Mouse (Mus musculus): ENCODE measurements around the gene Tprg.
A peak's percentile ranks its signal among the peaks of the same experiment; 100 is the strongest.

Tprg gene

DNA sequence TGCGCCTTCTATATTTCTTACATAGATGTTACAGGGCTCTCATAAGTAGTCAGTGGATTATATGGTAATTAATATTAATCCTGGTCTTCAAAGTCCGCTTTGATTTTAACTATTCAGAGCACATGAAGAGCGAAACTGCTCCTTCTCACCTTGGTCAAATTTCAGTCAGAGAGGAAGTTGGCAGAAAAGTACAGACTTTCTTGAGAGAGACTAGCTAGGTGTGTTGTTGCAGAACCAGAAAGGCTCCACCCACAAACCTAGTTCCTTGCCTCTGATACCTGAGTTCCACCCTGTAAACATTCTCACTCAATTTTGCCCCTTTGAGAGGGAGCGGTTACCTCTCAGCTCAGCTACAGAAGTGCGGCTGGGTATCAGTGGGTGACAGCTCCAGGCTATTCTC lies at the start of gene Tprg:
TSS of gene Tprg (plus strand) at position 301 of the 400 bp plus-strand sequence.
- no peak for DNase-seq (ENCODE audit: low read depth, low spot score)

DNA sequence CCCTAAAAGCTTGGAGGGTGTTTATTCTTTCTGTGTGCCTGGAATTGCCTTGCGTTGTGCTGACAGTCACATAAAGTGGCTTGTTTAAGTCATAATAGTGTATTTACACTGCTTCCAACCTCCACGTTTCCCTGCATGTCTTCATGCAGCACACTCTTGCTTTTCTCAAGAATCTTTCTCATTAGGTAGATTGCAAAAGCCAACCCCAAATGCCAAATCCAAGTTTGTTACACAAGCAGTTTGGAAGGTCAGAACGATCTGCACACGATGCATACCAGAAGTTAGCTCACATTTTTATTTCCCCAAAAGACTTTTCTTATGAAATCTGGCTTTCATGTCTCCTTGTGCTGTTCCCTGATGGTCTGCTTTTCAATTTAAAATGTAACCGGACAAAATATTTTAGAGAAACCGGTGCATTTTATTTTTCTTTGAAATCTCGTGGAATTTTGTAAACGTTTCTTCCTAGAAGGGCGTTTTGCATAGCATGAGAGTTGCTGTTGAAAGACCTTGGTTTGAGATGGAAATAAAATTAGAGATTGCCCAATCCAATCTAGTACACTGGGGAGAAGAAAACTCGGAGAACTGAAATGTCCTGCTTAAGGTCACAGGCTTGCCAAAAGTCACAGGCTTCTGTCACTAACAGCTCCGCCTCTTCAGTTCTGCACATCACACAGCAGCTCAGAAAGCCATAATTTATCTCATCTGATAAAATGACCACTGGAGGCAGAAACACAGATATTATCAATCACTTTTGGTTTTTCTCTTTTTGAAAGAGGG lies 48.2 kb upstream of the Tprg start:
- no peak for DNase-seq (ENCODE audit: low read depth, low spot score)

DNA sequence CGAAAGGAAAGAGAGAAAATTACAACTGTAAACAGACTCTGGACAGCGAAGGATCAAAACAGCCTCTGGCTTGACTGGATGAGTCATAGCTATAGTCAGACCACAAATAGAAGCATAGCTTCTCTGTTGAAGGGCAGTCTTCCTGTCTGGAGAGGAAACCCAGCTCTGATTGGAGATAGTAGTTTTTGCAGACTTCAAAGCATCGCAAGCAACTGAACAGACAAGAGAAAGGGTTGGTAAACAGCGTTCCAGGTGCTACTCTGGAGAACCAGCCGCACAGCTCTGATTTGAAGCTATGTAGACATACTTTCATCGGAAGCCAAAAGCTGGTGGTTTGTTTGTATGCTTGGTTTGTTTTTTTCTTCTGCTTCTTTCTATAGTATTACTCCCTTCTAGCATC lies 37.7 kb upstream of the Tprg start:
- no peak for DNase-seq (ENCODE audit: low read depth, low spot score)

GRCm38 (mm10) chr16:25250129-25250749 lies 36.4 kb upstream of the Tprg start:
- DNase-seq (ENCODE audit: low read depth, low spot score) = no peak

GRCm38 (mm10) chr16:25251080-25251479 lies 35.5 kb upstream of the Tprg start:
- DNase-seq (ENCODE audit: low read depth, low spot score) = no peak

GRCm38 (mm10) chr16:25254646-25255045 lies 32.0 kb upstream of the Tprg start:
- DNase-seq (ENCODE audit: low read depth, low spot score) = no peak

GRCm38 (mm10) chr16:25255186-25255585 lies 31.4 kb upstream of the Tprg start:
- DNase-seq (ENCODE audit: low read depth, low spot score) = no peak

DNA sequence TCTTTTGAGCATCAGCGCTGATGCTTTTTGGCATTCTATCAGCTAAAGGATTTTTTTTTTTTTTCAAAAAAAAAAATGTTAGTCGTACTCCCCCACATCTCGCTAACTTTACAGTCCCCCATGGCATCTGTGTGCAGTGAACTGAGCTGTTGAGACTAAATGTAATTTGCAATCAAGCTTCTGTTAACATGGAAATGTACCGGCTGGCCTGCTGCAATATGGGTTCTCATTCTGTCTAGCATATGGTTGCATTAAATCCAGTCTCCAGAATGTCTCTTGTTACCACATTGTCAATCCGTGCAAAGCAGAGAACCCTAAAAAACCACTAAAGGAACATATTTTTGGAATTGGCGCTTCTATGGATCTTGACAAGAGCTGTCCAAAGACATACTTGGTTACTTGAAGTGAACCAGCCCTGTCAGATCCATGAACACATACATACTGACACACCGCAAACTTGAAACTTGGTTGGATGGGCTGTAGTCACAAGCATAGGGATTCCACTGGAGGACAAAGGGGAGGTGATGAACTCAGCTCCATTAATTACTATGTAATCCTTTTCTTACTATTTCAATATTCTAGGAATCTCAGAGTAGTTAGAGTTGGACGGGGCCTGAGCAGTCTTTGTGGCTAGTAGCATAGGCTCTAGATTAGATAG lies 30.9 kb upstream of the Tprg start:
- no peak for DNase-seq (ENCODE audit: low read depth, low spot score)

DNA sequence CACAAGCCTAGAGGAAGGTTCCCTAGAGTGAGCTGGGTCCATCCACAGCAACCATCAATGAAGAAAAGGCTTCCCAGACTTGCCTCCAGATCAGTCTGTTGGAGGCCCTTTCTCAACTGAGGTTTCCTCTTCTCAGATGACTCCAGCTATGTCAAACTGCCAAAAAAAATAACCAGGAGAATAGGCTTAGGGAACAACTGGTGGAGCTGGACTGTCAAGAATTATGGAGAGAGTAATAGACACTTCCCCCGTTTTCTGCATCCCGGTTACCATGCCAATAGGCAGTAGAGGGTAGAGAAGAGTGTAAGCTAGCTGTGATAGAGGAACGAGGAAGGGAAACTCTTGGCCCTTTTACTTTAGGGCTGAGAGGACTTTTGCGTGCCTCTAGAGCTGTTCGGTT lies 24.3 kb upstream of the Tprg start:
- no peak for DNase-seq (ENCODE audit: low read depth, low spot score)

DNA sequence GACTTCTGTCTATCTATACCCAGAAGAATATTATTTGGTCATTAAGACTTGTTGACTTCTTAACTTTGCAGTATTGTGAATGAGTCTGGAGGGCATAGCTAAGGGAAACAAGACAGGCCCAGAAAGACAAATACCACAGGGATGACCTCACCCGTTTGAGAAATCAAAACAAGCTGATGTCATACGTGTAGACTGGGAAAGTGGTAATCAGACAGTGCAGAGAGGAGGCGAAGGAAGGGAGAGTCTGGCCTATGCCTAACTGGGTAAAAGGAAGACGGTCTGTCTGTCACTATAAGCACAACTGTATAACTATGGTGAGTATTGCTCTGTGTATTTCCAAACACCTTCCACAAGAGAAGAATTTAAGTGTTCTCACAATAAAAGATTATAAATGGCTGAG lies 23.7 kb upstream of the Tprg start:
- DNase-seq (ENCODE audit: low read depth, low spot score) = no peak

GRCm38 (mm10) chr16:25263520-25264149 lies 23.0 kb upstream of the Tprg start:
- DNase-seq (ENCODE audit: low read depth, low spot score) = peak; percentile 73

DNA sequence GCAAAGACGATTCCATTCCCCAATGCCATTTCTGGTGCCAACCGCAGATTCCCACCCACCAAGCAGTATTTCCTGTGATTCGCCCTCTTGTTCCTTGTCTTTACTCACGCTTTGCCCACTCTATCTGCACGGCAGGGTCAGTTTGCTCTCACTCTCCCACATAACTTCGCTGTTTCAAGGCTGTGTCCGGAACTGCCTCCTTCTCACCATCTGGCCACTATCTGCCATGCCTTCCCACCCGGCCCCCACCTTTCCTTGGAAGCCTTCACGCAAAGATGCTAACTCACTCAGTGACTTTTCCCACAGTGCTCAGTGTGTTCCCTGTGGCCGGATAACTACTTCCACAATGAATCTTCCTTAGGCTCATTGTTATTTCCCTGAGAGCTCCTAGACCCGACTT lies 21.4 kb upstream of the Tprg start:
- no peak for DNase-seq (ENCODE audit: low read depth, low spot score)

- no peak for DNase-seq (ENCODE audit: low read depth, low spot score)
Observed at GRCm38 (mm10) chr16:25268276-25268675, 18.3 kb upstream of the Tprg start.

GRCm38 (mm10) chr16:25282563-25282962 lies 4.1 kb upstream of the Tprg start:
- DNase-seq (ENCODE audit: low read depth, low spot score) = no peak

- no peak for DNase-seq (ENCODE audit: low read depth, low spot score)
Observed at GRCm38 (mm10) chr16:25293753-25294152, 7.1 kb downstream of the Tprg start.

DNA sequence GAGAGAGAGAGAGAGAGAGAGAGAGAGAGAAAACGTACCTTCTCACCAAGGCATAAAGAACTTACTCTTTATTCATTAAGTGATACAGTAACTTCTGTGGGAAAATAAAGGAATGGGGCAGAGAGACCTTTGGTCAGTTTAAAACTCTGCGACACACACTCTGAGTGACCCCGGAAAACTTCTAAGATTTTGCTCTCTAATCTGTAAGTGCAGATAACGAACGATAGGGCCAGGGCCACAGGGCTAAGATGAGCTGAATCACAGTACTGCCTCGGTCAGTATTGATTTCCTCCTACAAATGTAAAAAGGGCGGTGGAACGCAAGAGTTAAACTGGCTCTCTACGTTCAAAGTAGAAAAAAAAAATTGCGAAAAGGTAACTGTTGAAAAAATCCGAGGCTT lies 8.9 kb downstream of the Tprg start:
- DNase-seq (ENCODE audit: low read depth, low spot score) = no peak

GRCm38 (mm10) chr16:25296746-25297145 lies 10.1 kb downstream of the Tprg start:
- no peak for DNase-seq (ENCODE audit: low read depth, low spot score)

DNA sequence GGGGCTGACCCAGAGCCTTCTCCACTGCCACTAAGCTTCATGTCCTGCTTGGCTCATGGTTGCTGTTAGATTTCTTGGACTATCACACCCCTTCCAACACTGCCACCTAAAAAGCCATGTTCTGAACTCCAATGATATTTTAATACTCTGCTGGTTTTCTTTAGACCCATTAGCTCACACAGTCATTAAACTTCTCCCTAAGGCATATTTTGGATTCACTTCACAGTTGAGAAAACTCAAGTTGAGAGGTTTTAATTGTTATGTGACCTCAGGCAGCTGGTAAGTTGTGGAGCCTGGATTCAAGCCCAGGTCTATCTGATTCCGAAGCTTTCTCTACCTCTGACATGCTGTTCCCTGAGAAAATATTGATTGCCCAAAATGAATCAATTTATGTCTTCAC lies 11.6 kb downstream of the Tprg start:
- no peak for DNase-seq (ENCODE audit: low read depth, low spot score)

DNA sequence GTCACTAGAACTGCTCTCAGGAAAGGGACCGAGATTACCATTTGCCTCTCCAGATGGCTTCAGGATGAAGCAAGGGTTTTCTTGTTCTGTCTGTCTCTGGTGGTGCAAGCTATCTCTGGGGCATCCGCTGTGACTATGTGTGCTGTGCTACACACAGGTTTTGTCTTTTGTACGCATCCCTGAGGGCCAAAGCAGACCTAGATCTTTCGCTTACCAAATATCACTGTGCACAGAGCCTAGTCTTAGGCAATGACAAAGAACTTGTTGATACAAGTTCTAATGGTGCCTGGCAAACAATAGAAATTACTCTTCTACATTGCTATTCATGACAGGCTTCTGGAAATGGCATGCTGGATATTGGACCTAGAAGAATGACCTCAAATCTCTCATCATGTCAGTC lies 16.0 kb downstream of the Tprg start:
- no peak for DNase-seq (ENCODE audit: low read depth, low spot score)

- peak; percentile 25 for DNase-seq (ENCODE audit: low read depth, low spot score)
Observed at GRCm38 (mm10) chr16:25314006-25314405, 27.4 kb downstream of the Tprg start.

DNA sequence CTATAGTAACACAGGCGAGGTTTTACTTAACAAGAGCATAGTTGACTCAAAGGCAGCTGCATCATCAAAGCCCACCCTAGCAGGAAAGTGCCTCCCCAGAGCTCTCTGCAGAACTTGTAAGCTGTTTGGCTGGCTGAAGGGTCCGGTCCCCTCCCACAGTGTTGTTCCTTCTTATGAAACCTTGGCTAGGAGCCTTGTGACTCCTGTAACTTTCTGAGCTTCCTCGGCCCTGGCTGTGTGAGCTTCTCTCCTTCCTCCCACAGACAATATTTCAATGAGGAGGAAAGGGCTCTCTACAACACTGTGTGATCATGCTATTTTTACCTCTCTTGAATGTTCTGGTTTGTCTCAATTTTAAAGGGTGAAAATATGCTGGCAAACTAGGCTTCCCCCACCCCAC lies 28.5 kb downstream of the Tprg start:
- DNase-seq (ENCODE audit: low read depth, low spot score) = no peak

GRCm38 (mm10) chr16:25325631-25326238 lies 39.1 kb downstream of the Tprg start:
- DNase-seq (ENCODE audit: low read depth, low spot score) = no peak

All from ES-CJ7 (cell line).